Mouse (Mus musculus) liver, postnatal 0 days (tissue): ENCODE measurements around the gene Ccrl2.

Source experiments
- CTCF ChIP-seq: sonication (generic); IDR thresholded peaks from 2 replicates; pipeline ENCODE4 v1.5.1; 2016; ENCODE audit warnings: antibody characterized with exemption, low read depth
- EP300 ChIP-seq: IDR thresholded peaks from 2 replicates; pipeline ENCODE4 v1.6.1; 2016; ENCODE audit warnings: antibody characterized with exemption, low read depth, mild to moderate bottlenecking

- TF ChIP-seq EP300: no peak
- TF ChIP-seq CTCF: no peak
Observed at GRCm38 (mm10) chr9:111095710-111096109, 38.4 kb upstream of the Ccrl2 start.
